Mouse (Mus musculus) cerebellum, adult 11 months (tissue): ENCODE measurements around the gene Trpm2.
"Not testable (repeated sequence)": the region's sequence is repeated elsewhere in the genome, so short reads cannot be mapped to it uniquely, and the experiment has no call there.

Experiments
- DNase-seq: peaks from one replicate; pipeline ENCODE4 v3.0.0; 2022

Gene Trpm2

DNA sequence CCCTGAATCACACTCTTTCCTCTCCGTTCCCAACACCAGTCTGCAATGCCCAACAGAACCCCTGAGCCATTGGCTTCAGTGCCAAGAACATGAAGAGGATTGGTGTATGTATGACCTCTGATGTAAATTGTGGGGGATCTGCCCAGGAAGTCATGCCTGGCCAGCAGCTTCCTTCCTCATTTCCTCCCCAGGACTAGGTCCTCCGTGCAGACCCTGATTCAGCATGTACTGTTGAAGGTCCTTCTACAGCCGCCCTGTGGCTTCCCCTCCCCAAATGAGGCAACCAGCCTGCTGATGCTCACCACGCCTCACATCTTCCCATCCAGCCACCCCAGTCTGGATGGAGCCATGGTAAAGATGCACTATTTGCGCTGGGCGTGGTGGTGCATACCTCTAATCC, at the start of gene Trpm2:
TSS of gene Trpm2 (minus strand) at position 83 of the 400 bp plus-strand sequence.
- no peak for DNase-seq

DNA sequence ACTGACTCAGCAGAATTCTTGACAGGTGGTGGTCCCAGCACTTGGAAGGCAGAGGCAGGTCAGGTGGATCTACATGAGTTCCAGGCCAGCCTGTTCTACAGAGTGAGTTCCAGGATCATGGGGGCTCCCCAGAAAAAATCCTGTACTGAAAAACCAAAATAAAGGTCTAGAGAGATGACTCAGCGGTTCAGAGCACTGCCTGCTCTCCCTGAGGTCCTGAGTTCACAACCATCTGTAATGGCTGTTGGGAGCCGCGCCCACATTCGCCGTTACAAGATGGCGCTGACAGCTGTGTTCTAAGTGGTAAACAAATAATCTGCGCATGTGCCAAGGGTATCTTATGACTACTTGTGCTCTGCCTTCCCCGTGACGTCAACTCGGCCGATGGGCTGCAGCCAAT, 49.6 kb upstream of the Trpm2 start:
- DNase-seq = not testable (repeated sequence)

GRCm38 (mm10) chr10:78019291-78019690, 48.9 kb upstream of the Trpm2 start:
- no peak for DNase-seq

GRCm38 (mm10) chr10:78018797-78019203, 48.4 kb upstream of the Trpm2 start:
- DNase-seq = peak; percentile 64

DNA sequence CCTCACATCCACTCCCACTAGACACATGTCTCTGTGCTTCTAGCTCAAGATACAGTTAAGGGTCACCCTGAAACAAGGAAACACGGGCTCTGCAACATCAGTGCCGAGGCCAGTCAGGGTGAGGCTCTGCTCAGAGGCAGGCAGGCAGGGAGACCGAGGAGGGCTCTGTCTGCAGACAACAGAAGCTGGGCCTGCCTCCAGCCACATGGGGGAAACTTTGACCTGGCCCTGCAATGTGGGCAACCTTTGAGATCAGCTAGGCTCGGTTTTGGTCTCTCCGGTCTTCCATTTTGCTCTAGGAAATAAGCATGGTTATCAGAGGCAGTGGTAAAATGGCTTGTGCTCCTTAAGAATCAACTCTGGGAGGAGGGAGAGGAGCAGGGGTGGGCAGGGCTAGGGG, 46.0 kb upstream of the Trpm2 start:
- DNase-seq = no peak

GRCm38 (mm10) chr10:78015489-78015888, 45.1 kb upstream of the Trpm2 start:
- no peak for DNase-seq

DNA sequence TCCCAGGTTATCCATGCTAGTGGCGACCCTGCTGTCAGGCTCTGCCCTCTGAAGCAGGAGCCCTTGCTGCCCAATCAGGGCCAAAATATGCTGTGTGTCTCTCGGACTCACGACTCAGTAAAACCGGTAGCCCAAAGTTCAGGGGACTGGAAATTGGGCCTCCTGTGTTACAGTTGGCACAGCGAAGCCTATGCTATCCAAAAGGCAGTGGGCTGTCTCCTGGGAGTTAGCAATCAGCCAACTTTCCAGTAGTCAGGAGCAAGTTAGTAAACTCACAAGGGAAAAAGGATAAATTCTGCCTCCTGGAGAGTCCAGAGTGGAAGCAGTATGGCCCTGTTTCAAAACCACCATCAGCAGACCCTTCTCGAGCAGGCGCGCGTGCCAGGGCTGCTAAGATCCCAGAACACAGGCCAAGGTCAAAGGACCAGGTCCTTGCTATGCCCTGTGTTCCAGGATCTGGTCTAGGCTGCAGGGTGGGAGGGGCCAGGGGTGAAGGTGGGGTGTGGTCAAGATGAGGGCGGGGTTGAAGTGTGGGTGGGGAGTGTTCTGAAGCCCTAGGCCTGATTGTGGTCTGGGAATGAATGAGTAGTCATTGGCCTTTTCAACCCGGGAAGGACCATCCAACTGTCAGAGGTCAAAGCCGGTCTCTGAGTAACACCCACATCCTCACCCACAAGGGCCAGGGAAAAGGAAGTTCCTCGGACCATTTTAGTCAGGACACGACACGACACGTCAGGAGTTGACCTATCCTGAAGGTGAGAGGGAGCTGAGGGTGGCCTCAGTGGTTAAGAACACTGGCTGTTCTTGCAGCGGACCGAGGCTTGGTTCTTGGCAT, 42.5 kb upstream of the Trpm2 start:
- no peak for DNase-seq

DNA sequence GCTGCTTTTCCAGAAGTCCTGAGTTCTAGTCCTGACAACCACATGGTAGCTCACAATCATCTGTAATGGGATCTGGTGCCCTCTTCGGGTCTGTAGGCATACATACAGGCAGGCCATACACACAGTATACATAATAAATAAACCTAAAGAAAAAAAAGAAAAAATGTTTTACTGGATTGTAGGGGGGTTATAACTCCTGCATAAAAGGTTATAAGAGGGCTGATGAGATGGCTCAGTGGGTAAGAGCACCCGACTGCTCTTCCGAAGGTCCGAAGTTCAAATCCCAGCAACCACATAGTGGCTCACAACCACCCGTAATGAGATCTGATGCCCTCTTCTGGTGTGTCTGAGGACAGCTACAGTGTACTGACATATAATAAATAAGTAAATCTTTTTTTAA, 40.8 kb upstream of the Trpm2 start:
- DNase-seq = not testable (repeated sequence)

DNA sequence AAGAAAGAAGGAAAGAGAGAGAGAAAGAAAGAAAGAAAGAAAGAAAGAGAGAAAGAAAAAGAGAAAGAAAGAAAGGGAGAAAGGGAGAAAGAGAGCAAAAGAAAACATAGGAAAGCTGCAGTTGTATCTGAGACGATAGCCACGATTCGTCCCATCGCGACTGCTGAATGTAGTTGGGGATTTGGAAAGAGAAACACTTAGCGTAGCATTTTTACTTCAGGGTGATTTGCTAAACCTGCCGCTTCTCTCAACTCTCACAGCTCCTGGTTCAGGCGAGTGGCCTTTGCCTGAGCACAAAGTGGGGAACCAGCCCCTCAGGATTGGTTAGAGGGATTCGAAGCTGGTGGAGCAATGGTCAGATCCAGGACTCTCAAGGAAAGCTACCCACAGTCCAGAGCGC, 40.0 kb upstream of the Trpm2 start:
- DNase-seq = no peak

- DNase-seq = no peak
Measured at GRCm38 (mm10) chr10:78009945-78010293, 39.6 kb upstream of the Trpm2 start, which contains the start of gene Pfkl. Gene Pfkl, minus strand, starts transcription at chr10:78010083.

GRCm38 (mm10) chr10:78009184-78009944, 39.0 kb upstream of the Trpm2 start:
- peak; percentile 94 for DNase-seq

DNA sequence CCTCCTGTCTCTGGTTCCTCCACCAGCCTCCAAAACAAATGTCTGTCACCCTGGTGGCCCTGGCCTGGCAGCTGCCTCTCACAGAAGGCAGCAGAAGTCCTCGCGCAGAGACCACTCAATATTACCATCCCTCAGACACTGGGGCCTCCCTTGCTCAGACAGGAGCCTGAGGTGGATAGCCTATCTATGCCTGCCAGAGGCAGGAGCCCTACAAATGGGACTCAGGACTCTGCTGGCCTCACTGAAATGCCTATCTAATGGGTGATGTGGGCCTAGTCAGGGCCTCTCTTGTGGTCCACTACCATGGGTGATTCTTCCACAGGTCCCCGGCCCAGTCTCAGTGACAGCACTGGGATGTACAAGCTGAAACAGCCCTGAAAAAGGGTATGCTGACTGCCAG, 37.8 kb upstream of the Trpm2 start:
- DNase-seq = no peak

- no peak for DNase-seq
Measured at GRCm38 (mm10) chr10:78007203-78007602, 36.8 kb upstream of the Trpm2 start.

DNA sequence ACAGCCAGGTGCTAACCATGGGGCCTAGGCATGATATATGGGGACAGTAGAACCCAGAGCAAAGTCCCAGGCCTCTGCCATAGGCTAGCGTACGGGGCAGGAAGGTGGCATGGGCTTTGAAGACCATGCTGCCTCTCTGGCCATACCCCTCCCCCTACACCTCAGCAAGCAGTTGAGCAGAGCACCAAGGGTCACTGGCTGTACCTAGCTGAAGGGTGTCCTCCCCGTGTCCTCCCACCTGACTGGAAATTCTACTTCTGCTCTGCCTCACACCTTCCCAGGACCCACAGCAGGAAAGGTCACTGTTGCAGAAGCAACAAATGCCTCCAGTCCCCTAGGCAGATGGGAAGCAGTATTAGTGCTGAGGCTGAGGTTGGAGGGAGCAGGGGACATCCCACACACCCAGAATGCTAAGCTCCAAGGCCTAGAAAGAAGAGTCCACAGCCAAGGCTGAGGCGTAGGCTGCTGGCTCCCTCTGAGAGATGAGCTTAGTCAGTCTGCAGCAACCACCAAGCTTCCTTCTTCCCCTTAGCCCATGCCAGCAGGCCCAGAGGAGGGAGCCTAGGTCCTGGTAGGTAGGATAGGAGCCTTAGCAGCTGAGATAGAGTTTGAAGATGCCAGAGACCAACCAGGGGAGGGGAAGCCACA, 35.6 kb upstream of the Trpm2 start:
- DNase-seq = no peak

DNA sequence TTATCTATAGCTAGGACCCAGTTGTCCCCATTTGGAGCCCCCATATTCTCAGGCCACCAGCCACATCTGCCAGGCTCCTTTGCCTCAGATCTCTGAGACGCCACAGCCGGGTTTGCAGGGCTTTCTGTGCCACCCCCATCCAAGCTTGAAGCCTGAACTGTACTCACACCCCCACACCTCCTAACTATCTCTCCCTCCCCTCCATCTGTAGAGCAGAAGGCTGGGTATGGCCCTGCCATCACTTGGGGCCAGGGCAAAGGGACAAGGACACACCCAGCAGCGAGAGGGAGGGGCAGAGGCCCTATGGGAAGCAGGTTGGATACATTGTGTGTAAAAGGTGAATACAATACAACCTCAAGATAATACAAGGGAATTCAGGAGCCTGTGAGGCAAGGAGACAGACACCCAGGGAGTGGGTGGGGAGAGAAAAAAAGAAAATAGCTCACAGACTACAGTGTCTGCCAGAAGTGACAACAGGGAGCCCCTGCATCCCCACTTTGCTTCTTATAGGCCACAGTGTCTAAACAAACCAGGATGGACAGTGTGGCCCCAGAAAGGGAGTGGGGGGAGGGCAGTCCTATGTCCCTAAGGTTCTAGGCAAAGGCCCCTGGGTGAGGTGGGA, 34.2 kb upstream of the Trpm2 start:
- DNase-seq = no peak

- no peak for DNase-seq
Measured at GRCm38 (mm10) chr10:78002316-78002715, 32.0 kb upstream of the Trpm2 start.

DNA sequence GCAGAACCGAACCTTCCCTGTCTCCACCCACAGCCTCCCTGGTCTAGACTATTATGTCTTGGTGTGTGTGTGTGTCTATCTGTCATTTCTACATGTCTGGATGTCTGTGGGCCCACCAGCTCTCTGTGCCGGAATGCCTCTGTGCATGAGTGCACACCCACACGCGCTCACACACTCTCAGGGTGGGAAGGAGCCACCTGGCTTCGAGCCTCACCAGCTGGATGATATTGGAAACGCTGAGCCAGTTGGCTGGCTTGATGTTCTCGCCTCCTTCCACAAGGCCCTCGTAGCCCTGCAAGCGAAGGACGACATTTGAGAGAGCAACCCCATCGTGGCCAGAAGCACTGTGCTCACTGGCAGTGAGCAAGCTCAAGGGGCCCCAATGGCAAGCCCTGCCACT, 31.4 kb upstream of the Trpm2 start:
- no peak for DNase-seq

- DNase-seq = no peak
Measured at GRCm38 (mm10) chr10:78000200-78000599, 29.8 kb upstream of the Trpm2 start.

GRCm38 (mm10) chr10:77995639-77996038, 25.3 kb upstream of the Trpm2 start:
- no peak for DNase-seq

DNA sequence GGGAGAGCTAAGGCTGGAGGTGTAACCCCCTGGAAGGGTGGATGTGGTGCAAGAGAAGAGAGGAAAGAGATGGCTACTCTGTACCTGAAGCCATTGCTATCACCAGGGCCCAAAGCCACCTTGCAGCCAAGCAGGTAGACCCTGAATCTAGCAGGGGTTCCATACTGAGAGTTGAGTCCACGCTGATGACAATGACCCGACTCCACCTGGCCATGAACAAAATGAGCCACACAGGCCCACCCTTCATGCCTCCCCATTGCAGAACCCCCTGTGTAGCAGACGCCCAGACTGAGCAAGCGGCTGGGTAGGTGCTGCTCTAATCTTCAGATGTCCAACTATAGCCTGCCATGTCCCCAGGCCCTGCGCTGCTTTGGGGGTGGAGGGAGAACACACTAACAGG, 15.4 kb upstream of the Trpm2 start:
- no peak for DNase-seq

DNA sequence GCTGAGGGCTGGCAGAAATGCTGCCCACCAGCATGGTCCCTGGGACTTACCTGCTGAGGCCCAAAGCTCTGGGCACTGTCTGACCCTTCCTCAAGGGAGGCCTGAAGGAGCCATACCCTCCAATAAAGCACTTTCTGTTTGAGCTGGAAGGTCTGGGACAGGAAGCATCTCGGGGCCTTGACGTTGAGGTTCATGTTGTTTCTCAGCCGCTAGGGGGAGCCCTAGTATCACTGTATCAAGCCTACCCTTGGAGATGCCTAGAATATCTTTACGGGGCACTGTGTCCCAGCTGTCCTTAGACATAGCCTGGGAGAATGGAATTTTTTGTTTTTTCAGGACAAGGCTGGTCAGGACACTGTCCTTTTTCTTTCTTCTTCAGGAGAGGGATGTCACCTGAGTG, 14.3 kb upstream of the Trpm2 start:
- peak; percentile 68 for DNase-seq

- DNase-seq = peak; percentile 100
Measured at GRCm38 (mm10) chr10:77978351-77979350, 8.3 kb upstream of the Trpm2 start, which contains the start of gene 1810043G02Rik. Gene 1810043G02Rik, plus strand, starts transcription at chr10:77978524.
